Mouse (Mus musculus) stomach, embryonic 14.5 days (tissue): ENCODE measurements around the gene Selenot. TPM values are rescaled to one million over a fixed set of nuclear protein-coding genes. Genes with fewer than 3 reads are reported as not detected.

Source experiments
- ATAC-seq: fragments of 200-750 bp; cut with Nextera tagmentation; 2 replicates; pipeline ENCODE4 v1.8.0; 2017; ENCODE audit warnings: low read depth, moderate TSS enrichment; ENCODE audit not compliant: insufficient number of reproducible peaks, insufficient read depth, low FRiP score
- H3K27ac ChIP-seq: fragments of 300-500 bp; sonication (generic); 2 replicates; pipeline ENCODE4 v1.5.1; 2014; ENCODE audit warnings: mild to moderate bottlenecking, low read length, moderate library complexity, mixed read lengths
- H3K27me3 ChIP-seq: fragments of 300-500 bp; sonication (generic); 2 replicates; pipeline ENCODE4 v1.6.1; 2014; ENCODE audit warnings: low read length, control low read depth, mixed read lengths; ENCODE audit not compliant: control insufficient read depth, insufficient read depth
- H3K36me3 ChIP-seq: fragments of 300-500 bp; sonication (generic); 2 replicates; pipeline ENCODE4 v1.6.1; 2014; ENCODE audit warnings: mild to moderate bottlenecking, control low read depth, low read length, moderate library complexity, mixed read lengths; ENCODE audit not compliant: control insufficient read depth, insufficient read depth
- H3K4me1 ChIP-seq: fragments of 300-500 bp; sonication (generic); 2 replicates; pipeline ENCODE4 v1.6.1; 2014; ENCODE audit warnings: low read length, control low read depth, mixed read lengths; ENCODE audit not compliant: control insufficient read depth, insufficient read depth
- H3K4me2 ChIP-seq: fragments of 300-500 bp; sonication (generic); replicated peaks from 2 replicates; pipeline ENCODE4 v1.6.1; 2014; ENCODE audit warnings: low read depth, low read length, control low read depth
- H3K4me3 ChIP-seq: fragments of 300-500 bp; sonication (generic); 2 replicates; pipeline ENCODE4 v1.5.1; 2014; ENCODE audit warnings: low read depth, low read length, control low read depth
- H3K9ac ChIP-seq: fragments of 300-500 bp; sonication (generic); replicated peaks from 2 replicates; pipeline ENCODE4 v1.6.1; 2014; ENCODE audit warnings: low read depth, mild to moderate bottlenecking, control low read depth, low read length, moderate library complexity, mixed read lengths
- H3K9me3 ChIP-seq: fragments of 300-500 bp; sonication (generic); 2 replicates; pipeline ENCODE4 v1.6.1; 2016; ENCODE audit warnings: low read depth, low read length, control low read depth; ENCODE audit not compliant: control insufficient read depth
- WGBS: fragments of 180-500 bp; shearing (Covaris S2); extraction: QIAGEN DNeasy Blood & Tissue Kit; methylation state at CpG from one replicate; pipeline ENCODE4 v1.1.7; 2014; 5-methylcytosine and 5-hydroxymethylcytosine counted together
- polyA plus RNA-seq: library from polyadenylated mRNA; unstranded; fragments of >200 nt; fragmentation: Nextera tagmentation; extraction: Ambion mirVana; gene quantifications from 2 replicates; pipeline ENCODE4 v1.2.1, GENCODE M21; 2014

Gene Selenot
- polyA plus RNA-seq, 1 experiment from 2014 or later = 20.1 TPM

DNA sequence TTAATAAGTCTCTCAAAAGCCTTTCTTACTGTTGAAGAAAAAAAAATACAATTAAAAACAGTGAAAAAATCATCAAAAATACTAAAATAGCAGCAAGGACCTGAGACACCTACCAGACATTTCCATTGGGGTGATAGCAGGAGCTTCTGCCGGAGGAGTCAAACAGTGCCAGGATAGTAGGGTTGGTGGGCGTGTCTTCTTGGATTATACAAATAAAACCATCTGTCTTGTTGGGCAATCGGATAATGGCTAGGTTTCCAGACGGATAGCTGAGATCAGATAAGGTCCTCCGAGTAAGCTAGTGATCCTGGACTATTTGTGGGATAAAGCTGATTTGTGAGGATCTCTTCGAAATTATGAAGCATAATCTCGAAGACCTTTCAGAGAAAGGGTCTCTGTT is 44.6 kb downstream of the Selenot start:
- Histone ChIP-seq H3K9ac (no peak overlapping the region), H3K36me3 (no peaks in the 10 kb centered on the region), H3K9me3 (no peaks in the 10 kb centered on the region), H3K27ac (no peak overlapping the region), H3K4me3 (no peak overlapping the region), H3K27me3 (no peaks in the 10 kb centered on the region), H3K4me2 (no peak overlapping the region), H3K4me1 (no peaks in the 10 kb centered on the region)
- ATAC-seq = no peak
- 65% methylated on average over 7 of the region's 7 CpGs for WGBS

DNA sequence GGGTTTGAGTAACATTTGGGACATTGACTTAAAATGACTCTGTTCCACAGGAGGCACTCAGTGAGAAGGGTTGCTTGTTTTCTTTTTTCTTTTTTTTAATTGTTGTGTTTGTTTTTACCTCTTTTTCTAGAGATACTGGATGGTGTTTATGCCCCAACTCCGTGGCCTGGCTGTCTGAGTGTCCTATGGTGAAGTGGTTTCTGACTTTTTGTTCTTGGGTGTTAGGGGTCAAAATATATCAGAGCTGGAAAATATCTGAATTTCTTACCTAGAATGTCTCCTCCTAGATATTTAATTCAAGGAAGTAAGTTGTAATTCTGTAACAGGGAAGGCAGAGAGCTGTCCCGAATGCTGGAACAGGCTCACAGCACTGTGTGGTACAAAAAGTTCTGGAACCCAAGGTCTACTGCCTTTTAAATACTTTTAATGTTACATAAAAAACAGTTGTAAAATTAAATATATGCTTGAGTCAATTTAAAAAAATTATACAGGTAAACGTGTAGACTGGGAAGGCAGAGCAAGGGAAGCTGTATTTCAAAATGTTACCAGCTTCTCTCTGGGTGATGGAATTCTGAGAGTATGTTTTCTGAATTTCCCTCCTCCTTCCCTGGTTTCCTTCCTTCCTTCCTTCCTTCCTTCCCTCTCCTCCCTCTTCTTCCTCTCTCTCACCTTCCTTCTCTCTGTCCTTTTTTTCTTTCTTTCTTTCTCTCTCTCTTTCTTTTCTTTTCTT is 46.4 kb downstream of the Selenot start:
- no peaks in the 10 kb centered on the region for H3K27me3 ChIP-seq
- no peak overlapping the region for H3K4me3 ChIP-seq
- H3K9me3 ChIP-seq = no peaks in the 10 kb centered on the region
- no peak overlapping the region for H3K4me2 ChIP-seq
- H3K4me1 ChIP-seq = no peaks in the 10 kb centered on the region
- no peaks in the 10 kb centered on the region for H3K36me3 ChIP-seq
- H3K27ac ChIP-seq = no peak overlapping the region
- no peak overlapping the region for H3K9ac ChIP-seq
- WGBS = 64% methylated on average over 3 of the region's 3 CpGs
- ATAC-seq = no peak

DNA sequence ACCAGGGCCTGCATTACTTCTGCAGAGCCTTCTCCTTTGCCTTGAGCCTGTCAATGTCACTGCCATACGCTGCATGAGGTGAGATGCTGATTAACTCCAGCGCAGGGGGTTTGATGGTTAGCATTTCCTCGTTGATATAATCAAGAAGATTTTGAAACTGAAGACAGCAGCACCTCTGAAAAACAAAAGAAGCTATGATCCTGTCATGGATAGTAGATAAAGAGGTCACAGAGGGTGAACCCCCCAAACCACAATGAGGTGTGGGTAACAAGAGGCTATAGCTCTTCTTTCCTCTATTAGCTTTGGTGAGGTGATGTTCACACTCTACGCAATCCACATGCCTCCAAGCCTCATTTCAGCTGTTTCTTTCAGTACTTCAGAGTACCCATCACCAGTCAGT is 48.5 kb downstream of the Selenot start:
- Histone ChIP-seq H3K9ac (no peak overlapping the region), H3K27ac (no peak overlapping the region), H3K4me1 (no peaks in the 10 kb centered on the region), H3K27me3 (no peaks in the 10 kb centered on the region), H3K36me3 (no peaks in the 10 kb centered on the region), H3K4me2 (no peak overlapping the region), H3K9me3 (no peaks in the 10 kb centered on the region), H3K4me3 (no peak overlapping the region)
- 85% methylated on average over 4 of the region's 4 CpGs for WGBS
- ATAC-seq = no peak

DNA sequence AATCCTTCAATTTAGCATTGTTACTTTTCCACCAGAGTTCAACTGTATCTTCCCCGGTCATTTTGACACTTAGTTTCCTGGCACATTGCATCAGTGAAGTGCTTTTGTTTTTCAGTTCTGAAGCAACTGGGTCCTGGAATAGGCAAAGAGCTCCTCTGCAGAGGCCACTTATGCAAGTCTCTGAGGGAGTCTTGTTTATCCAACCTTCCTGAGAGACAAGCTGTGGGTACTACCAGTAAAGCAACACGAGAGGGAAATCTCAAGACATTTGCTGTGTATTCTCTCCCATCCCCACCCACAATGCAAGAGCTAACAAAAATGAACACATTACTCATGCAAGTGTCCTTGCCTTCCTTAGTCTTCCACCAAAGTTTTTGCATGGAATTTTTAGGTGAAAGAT is 55.3 kb downstream of the Selenot start:
- Histone ChIP-seq H3K9ac (no peak overlapping the region), H3K4me2 (no peak overlapping the region), H3K36me3 (no peaks in the 10 kb centered on the region), H3K9me3 (no peaks in the 10 kb centered on the region), H3K27me3 (no peaks in the 10 kb centered on the region), H3K4me1 (no peaks in the 10 kb centered on the region), H3K4me3 (no peak overlapping the region), H3K27ac (no peak overlapping the region)
- ATAC-seq = no peak
- 77% methylated on average over 2 of the region's 2 CpGs for WGBS

DNA sequence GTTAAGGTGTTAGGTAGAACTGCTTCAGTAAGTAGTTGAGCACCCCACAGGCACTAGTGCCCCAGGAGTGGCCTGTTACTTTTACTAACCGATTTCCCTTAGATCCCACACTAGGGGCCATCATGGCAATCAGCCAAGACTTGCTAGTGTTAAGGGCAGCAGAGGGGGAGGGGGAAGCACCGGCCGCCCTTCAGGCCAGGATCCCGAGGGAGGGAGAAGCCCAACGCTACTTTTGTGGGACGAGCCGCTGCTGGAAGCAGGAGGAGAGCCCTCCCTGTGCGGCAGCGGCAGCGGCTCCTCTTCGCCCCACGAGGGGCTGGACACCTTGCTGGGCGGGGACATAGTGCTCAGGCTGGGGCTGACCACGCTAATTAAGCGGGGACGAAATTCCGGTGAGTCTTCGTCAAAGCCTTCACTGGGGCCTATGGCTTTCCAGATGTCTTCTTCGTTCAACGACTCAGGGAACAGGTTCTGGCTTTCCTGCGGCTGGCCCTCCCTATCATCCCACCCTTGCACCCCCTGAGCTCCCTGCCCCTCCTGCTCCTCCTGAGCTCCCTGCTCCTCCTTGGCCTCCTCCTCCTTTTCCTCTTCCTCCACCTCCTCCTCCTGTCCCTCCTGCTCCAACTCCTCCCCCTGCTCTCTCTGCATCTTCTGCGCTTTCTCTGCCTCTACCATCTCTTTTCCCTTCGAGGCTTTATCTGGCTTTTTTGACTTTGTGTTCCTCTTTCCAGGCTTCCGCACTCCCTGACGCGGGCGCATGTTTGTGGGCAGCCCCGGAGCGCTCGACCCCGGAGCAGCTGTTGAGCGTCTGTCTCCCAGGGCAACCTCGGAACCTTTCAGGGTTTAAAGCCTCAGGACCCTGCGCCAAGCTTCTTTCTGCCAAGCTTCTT is 60.2 kb downstream of the Selenot start, which contains the start of gene Erich6:
Erich6 (minus strand) TSS at position 802 of the 890 bp plus-strand sequence.
- Histone ChIP-seq H3K9ac (peak within 1 kb of the TSS; percentile 37), H3K4me1 (no peaks in the 10 kb centered on the region), H3K9me3 (no peaks in the 10 kb centered on the region), H3K4me3 (peak within 1 kb of the TSS; percentile 37), H3K27ac (no peak within 1 kb of the TSS), H3K36me3 (no peaks in the 10 kb centered on the region), H3K27me3 (no peaks in the 10 kb centered on the region), H3K4me2 (peak within 1 kb of the TSS; percentile 70)
- under 1% methylated on average over 34 of the region's 34 CpGs for WGBS
- ATAC-seq = peak; percentile 80

Other genes starting within 250 kb of the Selenot start
- gene Tsc22d2, start 161.9 kb upstream of the Selenot start, polyA plus RNA-seq = 15.0 and 16.5 TPM in 2 replicates
- gene Eif2a, start 50.8 kb upstream of the Selenot start, polyA plus RNA-seq = 56.1 and 59.5 TPM in 2 replicates
- 119 and 143 TPM in 2 replicates for gene Serp1, start 50.7 kb upstream of the Selenot start, polyA plus RNA-seq
- not detected in 2 replicates for gene Erich6, start 60.6 kb downstream of the Selenot start, polyA plus RNA-seq
- 5.5 and 5.9 TPM in 2 replicates for gene Siah2, start 115.8 kb downstream of the Selenot start, polyA plus RNA-seq
- not detected in 2 replicates for gene Mindy4b-ps, start 245.7 kb downstream of the Selenot start, polyA plus RNA-seq